Mouse (Mus musculus) intestine, postnatal 0 days (tissue): Measurements from ENCODE around the gene Hexim1. TPM values are rescaled to one million over a fixed set of nuclear protein-coding genes. Genes with fewer than 3 reads are reported as not detected.

Experiments used
- ATAC-seq: fragments of 200-750 bp; cut with Nextera tagmentation; 2 replicates; pipeline ENCODE4 v1.8.0; 2017; ENCODE audit warnings: mild to moderate bottlenecking, moderate TSS enrichment, moderate library complexity
- H3K27ac ChIP-seq: fragments of 300-500 bp; sonication (generic); 2 replicates; pipeline ENCODE4 v1.5.1; 2014; ENCODE audit warnings: mild to moderate bottlenecking, low read depth, low read length, moderate library complexity
- H3K27me3 ChIP-seq: fragments of 300-500 bp; sonication (generic); replicated peaks from 2 replicates; pipeline ENCODE4 v1.6.1; 2014; ENCODE audit warnings: low read length, mixed read lengths; ENCODE audit not compliant: control insufficient read depth, insufficient read depth
- H3K36me3 ChIP-seq: fragments of 300-500 bp; sonication (generic); 2 replicates; pipeline ENCODE4 v1.6.1; 2014; ENCODE audit warnings: mild to moderate bottlenecking, moderate library complexity; ENCODE audit not compliant: control insufficient read depth, insufficient read depth
- H3K4me1 ChIP-seq: fragments of 300-500 bp; sonication (generic); replicated peaks from 2 replicates; pipeline ENCODE4 v1.6.1; 2014; ENCODE audit warnings: antibody characterized with exemption, low read length, mixed read lengths; ENCODE audit not compliant: control insufficient read depth, insufficient read depth
- H3K4me2 ChIP-seq: fragments of 300-500 bp; sonication (generic); replicated peaks from 2 replicates; pipeline ENCODE4 v1.6.1; 2014; ENCODE audit warnings: low read depth, mild to moderate bottlenecking, moderate library complexity
- H3K4me3 ChIP-seq: fragments of 300-500 bp; sonication (generic); 2 replicates; pipeline ENCODE4 v1.5.1; 2014; ENCODE audit warnings: low read depth, low read length
- H3K9ac ChIP-seq: fragments of 300-500 bp; sonication (generic); 2 replicates; pipeline ENCODE4 v1.6.1; 2014; ENCODE audit warnings: mild to moderate bottlenecking, low read depth, low read length
- H3K9me3 ChIP-seq: fragments of 300-500 bp; sonication (generic); 2 replicates; pipeline ENCODE4 v1.6.1; 2016; ENCODE audit warnings: mixed run types; ENCODE audit not compliant: control insufficient read depth
- CTCF ChIP-seq: sonication (generic); IDR thresholded peaks from 2 replicates; pipeline ENCODE4 v1.5.1; 2016; ENCODE audit warnings: low read depth, mild to moderate bottlenecking, control low read depth, antibody characterized with exemption, moderate library complexity
- WGBS: fragments of 180-500 bp; shearing (Covaris S2); extraction: QIAGEN DNeasy Blood & Tissue Kit; methylation state at CpG from one replicate; pipeline ENCODE4 v1.1.7; 2014; 5-methylcytosine and 5-hydroxymethylcytosine counted together
- polyA plus RNA-seq: library from polyadenylated mRNA; unstranded; fragments of >200 nt; fragmentation: Nextera tagmentation; extraction: Ambion mirVana; gene quantifications from 2 replicates; pipeline ENCODE4 v1.2.1, GENCODE M21; 2015

Gene Hexim1
- polyA plus RNA-seq, 1 experiment from 2014 or later, result 4.6 TPM

DNA sequence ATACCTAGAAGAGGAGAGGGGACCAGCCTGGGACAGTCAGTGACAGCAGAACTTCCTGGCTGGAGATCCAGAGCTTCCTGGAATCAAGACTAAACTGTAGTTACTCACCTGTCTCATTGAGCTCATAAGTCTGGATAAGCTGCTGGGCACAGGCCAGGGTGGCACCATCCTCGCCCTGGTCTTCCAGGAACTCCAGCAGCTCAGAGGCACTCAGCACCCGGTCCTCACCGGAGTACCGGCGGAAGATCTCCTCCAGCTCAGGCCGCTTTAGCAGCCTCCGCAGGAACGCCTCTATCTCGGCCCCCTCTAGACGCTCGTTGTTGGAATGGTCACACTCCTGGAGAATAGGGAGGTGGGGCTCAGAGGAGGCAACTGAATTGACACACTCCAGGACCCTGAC is 37.9 kb upstream of the Hexim1 start:
- H3K27ac ChIP-seq, result no peak overlapping the region
- TF ChIP-seq CTCF, result no peak
- ATAC-seq, result no peak
- H3K4me3 ChIP-seq, result no peak overlapping the region
- H3K9ac ChIP-seq, result no peak overlapping the region
- peaks cover 3% of the 10 kb centered on the region; the same call in 1 of the 2 replicates for H3K27me3 ChIP-seq
- H3K36me3 ChIP-seq, result no peaks in the 10 kb centered on the region
- no peak overlapping the region for H3K4me2 ChIP-seq
- no peaks in the 10 kb centered on the region for H3K4me1 ChIP-seq
- WGBS, result 86% methylated on average over 11 of the region's 11 CpGs
- no peaks in the 10 kb centered on the region for H3K9me3 ChIP-seq

DNA sequence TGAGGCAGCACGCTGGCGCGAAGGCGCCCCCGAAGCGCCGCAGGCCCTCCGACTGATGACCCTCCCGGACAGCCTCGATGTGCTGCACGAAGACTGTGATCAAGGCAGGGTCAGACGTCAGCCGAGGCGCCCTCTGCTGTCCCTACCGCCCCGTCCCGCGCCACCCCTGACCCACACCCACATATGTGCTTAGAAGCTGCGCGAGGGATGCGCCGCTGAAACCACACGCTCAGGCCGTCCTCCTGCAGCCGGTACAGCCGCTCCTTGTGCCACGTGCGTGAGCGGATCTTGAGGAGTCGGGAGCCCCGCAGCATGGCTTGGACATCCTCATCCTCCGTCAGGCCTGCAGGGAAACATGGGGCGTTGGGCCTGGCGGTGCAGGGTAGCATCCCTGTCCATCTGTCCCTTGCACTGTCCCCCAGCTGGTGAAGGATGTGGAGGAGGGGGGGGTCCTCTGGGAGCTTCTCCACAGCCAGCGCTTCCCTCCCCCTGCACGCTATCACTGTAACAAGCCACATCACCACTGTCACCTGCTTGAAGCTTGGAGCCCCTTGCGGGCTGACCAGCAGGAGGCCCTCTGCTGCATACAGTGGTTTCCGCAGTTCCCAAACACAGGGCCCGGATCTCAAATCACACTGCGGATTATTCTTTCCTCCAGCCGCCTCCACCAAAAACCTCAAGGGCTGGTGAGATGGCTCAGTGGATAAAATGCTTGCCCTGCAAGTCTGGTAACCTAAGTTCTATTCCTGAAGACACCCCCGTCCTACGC is 35.5 kb upstream of the Hexim1 start:
- Histone ChIP-seq H3K9ac (no peak overlapping the region), H3K27me3 (peaks cover 3% of the 10 kb centered on the region; the same call in 1 of the 2 replicates), H3K4me1 (no peaks in the 10 kb centered on the region), H3K4me2 (peak overlapping the region; percentile 56), H3K4me3 (peak overlapping the region; percentile 29), H3K27ac (no peak overlapping the region), H3K9me3 (no peaks in the 10 kb centered on the region), H3K36me3 (no peaks in the 10 kb centered on the region)
- ATAC-seq, result no peak
- TF ChIP-seq CTCF, result peak; percentile 58
- 6% methylated on average over 43 of the region's 43 CpGs for WGBS

DNA sequence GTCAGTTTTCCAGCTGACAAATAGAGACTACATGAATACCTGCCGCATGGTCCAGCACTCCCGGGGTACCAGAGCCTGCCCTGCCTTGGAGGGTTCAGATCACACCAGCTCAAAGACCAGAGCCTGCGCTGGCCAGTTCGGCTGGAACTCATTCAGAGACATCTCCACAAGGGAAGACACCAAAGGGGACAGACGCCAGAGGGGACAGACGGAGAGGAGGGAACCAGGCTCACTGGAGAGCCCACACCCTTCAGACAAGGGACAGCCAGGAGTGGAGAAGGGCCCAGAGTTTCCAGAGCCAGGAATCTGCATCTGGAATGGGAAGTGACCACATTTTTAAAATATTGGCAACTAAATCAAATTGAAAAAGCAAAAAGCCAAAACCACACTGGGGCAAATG is 34.4 kb upstream of the Hexim1 start:
- no peak overlapping the region for H3K4me2 ChIP-seq
- no peak for TF ChIP-seq CTCF
- no peak for ATAC-seq

DNA sequence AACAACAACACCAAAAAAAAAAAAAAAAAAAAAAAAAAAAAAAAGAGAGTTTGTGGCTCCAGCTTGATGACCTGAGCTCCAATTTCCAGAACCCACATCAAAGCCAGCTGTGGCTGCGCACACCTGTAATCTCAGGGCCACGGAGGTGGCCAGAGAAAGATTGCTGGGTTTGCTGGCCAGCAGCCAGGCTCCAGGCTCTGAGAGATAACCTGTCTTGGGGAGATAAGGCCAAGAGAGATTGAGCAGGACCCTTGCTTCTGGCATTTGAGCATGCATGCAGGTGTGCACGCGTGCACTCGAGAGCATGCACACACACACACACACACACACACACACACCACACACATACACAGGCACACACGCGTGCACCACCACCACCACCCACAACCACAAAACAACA is 22.7 kb upstream of the Hexim1 start:
- TF ChIP-seq CTCF, result no peak
- no peak for ATAC-seq
- 0 out of 2 replicates have a peak, but pooled peaks cover 5% of the 10 kb centered on the region for H3K4me1 ChIP-seq

More for the DNA sequence above, 34.4 kb upstream of the Hexim1 start:
- no peak overlapping the region for H3K9ac ChIP-seq
- H3K27me3 ChIP-seq, result peaks cover 3% of the 10 kb centered on the region; the same call in 1 of the 2 replicates
- no peaks in the 10 kb centered on the region for H3K9me3 ChIP-seq
- H3K27ac ChIP-seq, result no peak overlapping the region
- no peak overlapping the region for H3K4me3 ChIP-seq
- WGBS, result 73% methylated on average over 6 of the region's 6 CpGs
- no peaks in the 10 kb centered on the region for H3K4me1 ChIP-seq
- H3K36me3 ChIP-seq, result no peaks in the 10 kb centered on the region

DNA sequence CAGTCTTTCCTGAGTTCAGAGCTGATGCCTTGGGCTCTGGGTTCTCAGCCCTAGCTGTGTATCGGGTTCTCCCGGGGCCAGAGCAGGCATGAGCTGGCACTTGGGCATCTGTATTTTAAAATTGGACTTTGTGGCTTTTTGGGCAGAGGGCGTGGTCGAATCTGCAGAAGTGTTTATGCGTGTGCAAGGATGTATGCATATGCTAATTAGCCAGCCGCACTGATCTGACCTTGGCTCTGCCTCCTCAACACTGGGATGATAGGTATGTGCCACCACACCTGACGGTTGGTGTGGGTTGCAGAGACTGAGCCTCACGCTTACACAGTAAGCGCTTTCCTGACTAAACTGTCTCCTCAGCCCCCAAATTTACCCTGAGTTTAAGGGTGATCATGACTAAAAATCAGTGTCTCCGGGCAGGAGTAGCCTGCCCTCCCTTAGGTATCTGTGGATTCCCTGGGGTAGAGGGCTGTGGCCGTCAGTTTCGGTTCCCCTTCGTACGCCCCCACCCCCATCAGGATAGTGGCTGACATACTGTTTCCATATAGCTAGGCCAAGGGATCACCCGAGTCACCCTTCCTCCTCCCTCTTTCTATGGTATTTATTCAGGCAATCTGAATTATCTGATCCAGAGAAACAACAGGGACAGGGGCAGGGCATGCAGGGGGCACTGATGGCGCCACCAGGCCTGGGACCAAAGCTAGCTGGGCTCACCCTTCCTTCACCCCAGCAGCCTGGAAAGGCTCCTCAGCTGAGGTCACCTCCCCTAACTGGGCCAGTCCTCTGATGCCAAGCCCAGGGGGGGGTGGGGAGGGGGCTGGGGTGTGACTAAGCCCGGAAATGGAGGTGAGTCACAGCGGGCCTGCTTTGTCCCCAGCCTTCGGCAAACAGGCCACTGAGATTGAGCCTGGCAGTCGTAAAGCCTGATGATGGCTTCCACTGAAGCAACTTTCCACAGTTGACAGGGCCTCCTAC is 21.9 kb upstream of the Hexim1 start:
- H3K9ac ChIP-seq, result no peak overlapping the region
- 0 out of 2 replicates have a peak, but pooled peaks cover 5% of the 10 kb centered on the region for H3K4me1 ChIP-seq
- no peak overlapping the region for H3K4me3 ChIP-seq
- no peaks in the 10 kb centered on the region for H3K9me3 ChIP-seq
- H3K4me2 ChIP-seq, result no peak overlapping the region
- no peak for TF ChIP-seq CTCF
- ATAC-seq, result peak; percentile 39; the same call in 1 of the 2 replicates
- H3K27ac ChIP-seq, result no peak overlapping the region
- WGBS, result 58% methylated on average over 20 of the region's 20 CpGs
- H3K27me3 ChIP-seq, result no peaks in the 10 kb centered on the region
- H3K36me3 ChIP-seq, result no peaks in the 10 kb centered on the region

More for the DNA sequence above, 22.7 kb upstream of the Hexim1 start:
- no peaks in the 10 kb centered on the region for H3K36me3 ChIP-seq
- no peak overlapping the region for H3K4me2 ChIP-seq
- no peaks in the 10 kb centered on the region for H3K27me3 ChIP-seq
- no peak overlapping the region for H3K4me3 ChIP-seq
- 79% methylated on average over 7 of the region's 7 CpGs for WGBS
- no peak overlapping the region for H3K27ac ChIP-seq
- no peak overlapping the region for H3K9ac ChIP-seq
- no peaks in the 10 kb centered on the region for H3K9me3 ChIP-seq

DNA sequence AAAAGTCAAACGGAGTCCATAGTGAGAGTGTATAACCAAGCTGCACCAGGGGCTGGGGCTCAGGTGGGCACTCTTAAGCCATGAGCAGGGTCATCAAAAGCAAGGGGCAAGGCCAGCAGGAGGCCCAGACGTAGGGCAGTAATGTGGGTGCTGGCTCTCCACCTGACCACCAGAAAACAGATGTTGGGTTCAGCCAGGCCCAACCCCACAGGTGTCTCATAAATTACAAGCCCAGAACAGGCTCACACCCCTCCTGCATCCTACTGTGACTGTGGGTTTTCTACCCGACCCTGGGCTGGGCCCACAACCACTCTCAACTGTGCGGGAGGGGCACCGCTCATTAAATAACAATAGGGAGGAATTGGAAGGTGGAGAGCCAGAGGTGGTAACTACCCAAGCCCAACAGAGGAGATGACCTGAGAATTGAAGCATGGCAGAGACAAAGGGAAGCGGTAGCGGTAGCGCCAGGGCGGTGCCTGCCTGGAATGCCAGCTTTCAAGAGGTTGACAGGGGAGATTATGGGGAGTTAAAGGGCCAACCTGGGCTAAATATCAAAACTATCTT is 20.8 kb upstream of the Hexim1 start:
- H3K27ac ChIP-seq, result no peak overlapping the region
- no peak overlapping the region for H3K4me3 ChIP-seq
- ATAC-seq, result no peak
- 0 out of 2 replicates have a peak, but pooled peaks cover 5% of the 10 kb centered on the region for H3K4me1 ChIP-seq
- WGBS, result 85% methylated on average over 9 of the region's 9 CpGs
- H3K36me3 ChIP-seq, result no peaks in the 10 kb centered on the region
- no peak for TF ChIP-seq CTCF
- peaks cover 3% of the 10 kb centered on the region; the same call in 1 of the 2 replicates for H3K27me3 ChIP-seq
- no peaks in the 10 kb centered on the region for H3K9me3 ChIP-seq
- H3K4me2 ChIP-seq, result no peak overlapping the region
- H3K9ac ChIP-seq, result no peak overlapping the region
